Mouse (Mus musculus) heart, adult 2 months (tissue): ENCODE measurements around the gene Zfp523. TPM values are rescaled to one million over a fixed set of nuclear protein-coding genes. Genes with fewer than 3 reads are reported as not detected.

ENCODE experiments used
- DNase-seq, 2 experiments: peaks; one replicate each; pipeline ENCODE4 v3.0.0; 2021
- H3K27ac ChIP-seq: fragments of 200-600 bp; 2 replicates; pipeline ENCODE4 v1.8.1; 2022
- H3K27me3 ChIP-seq: fragments of 200-500 bp; 2 replicates; pipeline ENCODE4 v1.6.1; 2012; ENCODE audit warnings: mild to moderate bottlenecking, low read length, inconsistent platforms, mixed read lengths; ENCODE audit not compliant: control insufficient read depth, insufficient read depth
- H3K36me3 ChIP-seq: fragments of 200-500 bp; 2 replicates; pipeline ENCODE4 v1.6.1; 2012; ENCODE audit warnings: low read length, inconsistent platforms; ENCODE audit not compliant: control insufficient read depth, insufficient read depth
- H3K4me1 ChIP-seq: fragments of 200-500 bp; 2 replicates; pipeline ENCODE4 v1.6.1; 2011; ENCODE audit warnings: low read length; ENCODE audit not compliant: control insufficient read depth, insufficient read depth
- H3K4me3 ChIP-seq: fragments of 200-600 bp; 2 replicates; pipeline ENCODE4 v1.8.1; 2022
- H3K79me2 ChIP-seq: fragments of 200-500 bp; replicated peaks from 2 replicates; pipeline ENCODE4 v1.6.1; 2012; ENCODE audit warnings: mild to moderate bottlenecking, inconsistent platforms, low read length, moderate library complexity, mixed read lengths; ENCODE audit not compliant: control insufficient read depth, insufficient read depth
- H3K9ac ChIP-seq: fragments of 200-500 bp; 2 replicates; pipeline ENCODE4 v1.6.1; 2012; ENCODE audit warnings: low read depth, mild to moderate bottlenecking, control low read depth, inconsistent platforms, low read length, mixed read lengths
- CTCF ChIP-seq: fragments of 200-600 bp; IDR thresholded peaks from 2 replicates; pipeline ENCODE4 v1.8.1; 2022; ENCODE audit warnings: antibody characterized with exemption, mild to moderate bottlenecking, moderate library complexity
- EP300 ChIP-seq: fragments of 200-500 bp; IDR thresholded peaks from 2 replicates; pipeline ENCODE4 v1.6.1; 2011; ENCODE audit warnings: low read depth, low read length, control low read depth; ENCODE audit not compliant: insufficient read depth
- POLR2A ChIP-seq: fragments of 200-500 bp; IDR thresholded peaks from 2 replicates; pipeline ENCODE4 v1.6.1; 2011; ENCODE audit warnings: mild to moderate bottlenecking, low read depth, low read length, control low read depth; ENCODE audit not compliant: insufficient read depth
- WGBS: fragments of 180-500 bp; shearing (Covaris S2); methylation state at CpG from one replicate; pipeline ENCODE4 v1.1.7; 2018; 5-methylcytosine and 5-hydroxymethylcytosine counted together
- intact Hi-C: fragments of 180-260 bp; cut with DNase I; formaldehyde crosslinking; loops from one replicate; pipeline ENCODE4 v1.15.1; 2025
- polyA plus RNA-seq: library from polyadenylated mRNA; depleted of rRNA; stranded (reverse); fragments of >200 nt; gene quantifications from 2 replicates; pipeline ENCODE4 v1.2.3, GENCODE M21; 2012
- total RNA-seq, 2 experiments: library from RNA; stranded (reverse); gene quantifications; 2 replicates each; pipeline ENCODE4 v1.2.3; 2021

The Zfp523 gene
- total and polyA plus RNA-seq, 3 experiments = 12.4 to 30.8 (median 12.5) TPM

DNA sequence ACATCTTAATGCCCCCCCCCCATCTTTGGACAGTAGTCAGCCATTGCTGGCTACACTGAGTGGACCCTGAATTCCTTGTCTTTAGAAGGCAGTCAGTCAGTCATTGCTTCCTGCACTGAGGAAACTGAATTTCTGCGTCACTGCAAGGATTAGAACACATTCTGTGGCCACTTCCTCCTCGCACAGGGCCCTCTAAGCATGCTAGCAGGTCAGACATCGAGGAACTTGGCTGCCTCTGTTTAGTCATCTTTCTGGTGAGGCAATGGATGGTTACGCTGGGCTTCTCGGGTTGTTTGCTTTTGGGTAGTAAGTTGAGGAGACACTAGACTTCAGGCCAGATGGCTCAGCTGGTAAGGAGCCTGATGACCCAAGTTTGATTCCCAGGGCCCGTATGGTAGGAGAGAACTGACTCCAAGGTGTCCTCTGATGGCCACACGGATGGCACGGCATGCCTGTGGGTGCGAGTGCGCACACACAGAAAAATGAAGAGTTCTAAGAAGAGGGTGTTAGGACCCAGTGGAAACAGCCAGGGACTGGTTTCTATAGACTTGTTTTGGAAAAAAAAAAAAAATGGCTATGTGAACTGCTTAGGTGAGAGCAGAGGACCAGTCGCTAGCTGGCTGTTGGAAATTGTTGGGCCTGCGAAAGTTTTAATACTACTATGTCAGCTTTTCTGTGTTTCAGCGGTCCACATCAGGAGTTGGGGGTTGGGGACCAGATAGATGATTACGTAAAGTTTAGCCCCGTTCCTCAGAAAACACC, 4.0 kb downstream of the Zfp523 start:
- H3K27me3 ChIP-seq = no peaks in the 10 kb centered on the region
- 84% methylated on average over 15 of the region's 15 CpGs for WGBS
- H3K36me3 ChIP-seq = no peaks in the 10 kb centered on the region
- TF ChIP-seq CTCF = no peak
- no peak for TF ChIP-seq EP300
- TF ChIP-seq POLR2A = no peak
- H3K9ac ChIP-seq = no peak overlapping the region
- intact Hi-C loops = no loop called here
- no peak for DNase-seq
- peaks cover 10% of the 10 kb centered on the region for H3K4me1 ChIP-seq
- H3K4me3 ChIP-seq = no peak overlapping the region
- H3K79me2 ChIP-seq = no peaks in the 10 kb centered on the region
- peak overlapping the region; percentile 10; the same call in 1 of the 2 replicates for H3K27ac ChIP-seq

DNA sequence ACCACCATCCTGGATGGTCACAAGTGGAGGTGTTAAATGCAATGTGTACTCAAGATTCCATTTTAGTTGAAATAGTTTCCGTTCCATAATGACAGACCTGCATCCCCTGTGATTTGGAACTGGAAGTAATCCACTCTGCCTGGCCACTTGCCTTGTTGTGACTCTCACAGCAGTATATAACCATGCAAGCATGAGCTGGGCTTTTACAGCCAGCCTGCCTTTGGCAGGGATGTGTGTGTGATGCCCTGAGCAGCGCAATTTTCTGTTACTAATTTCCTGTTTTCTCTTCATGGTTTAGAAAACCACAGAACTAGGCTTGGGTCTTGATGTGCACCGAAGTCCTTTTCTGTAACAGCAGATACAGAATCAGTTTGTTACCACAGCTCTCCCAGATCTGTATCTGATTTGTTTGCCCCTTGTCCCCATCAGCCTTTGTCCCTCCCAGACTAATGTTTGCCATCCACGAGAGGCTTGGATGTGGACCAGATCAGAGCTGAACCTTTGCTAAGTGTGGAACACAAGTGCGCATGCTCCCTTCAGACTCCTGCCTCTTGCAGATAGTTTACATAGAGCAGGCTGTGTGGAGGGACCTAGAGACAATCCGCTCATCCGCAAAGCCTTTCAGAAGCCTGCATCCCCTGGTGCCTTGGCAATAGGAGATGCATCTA, 8.2 kb downstream of the Zfp523 start:
- Histone ChIP-seq H3K4me1 (peaks cover 3% of the 10 kb centered on the region), H3K79me2 (no peaks in the 10 kb centered on the region), H3K9ac (no peak overlapping the region), H3K36me3 (no peaks in the 10 kb centered on the region), H3K27ac (no peak overlapping the region), H3K4me3 (no peak overlapping the region), H3K27me3 (no peaks in the 10 kb centered on the region)
- WGBS = 72% methylated on average over 7 of the region's 7 CpGs
- intact Hi-C loops = no loop called here
- DNase-seq = no peak
- TF ChIP-seq POLR2A = no peak
- no peak for TF ChIP-seq CTCF
- TF ChIP-seq EP300 = no peak

DNA sequence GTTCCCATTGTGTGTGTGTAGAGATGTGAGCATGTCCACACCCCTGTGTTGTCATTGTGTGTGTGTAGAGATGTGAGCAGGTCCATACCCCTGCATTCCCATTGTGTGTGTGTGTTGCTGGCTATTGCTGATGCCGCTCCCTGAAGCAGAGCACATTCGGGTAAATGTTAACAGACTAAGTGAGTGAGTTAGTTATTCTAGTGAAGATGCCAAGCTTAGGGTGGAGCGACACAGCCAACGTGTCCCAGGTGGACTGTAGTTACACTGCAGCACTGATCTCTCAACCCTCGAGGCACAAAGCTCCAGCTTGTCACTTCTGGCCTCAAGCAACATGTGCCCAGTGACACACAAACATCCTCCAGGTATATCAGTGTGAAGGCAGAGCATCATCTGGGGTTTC, 11.4 kb downstream of the Zfp523 start:
- Histone ChIP-seq H3K27ac (no peak overlapping the region), H3K4me3 (no peak overlapping the region)
- WGBS = 89% methylated on average over 5 of the region's 5 CpGs

DNA sequence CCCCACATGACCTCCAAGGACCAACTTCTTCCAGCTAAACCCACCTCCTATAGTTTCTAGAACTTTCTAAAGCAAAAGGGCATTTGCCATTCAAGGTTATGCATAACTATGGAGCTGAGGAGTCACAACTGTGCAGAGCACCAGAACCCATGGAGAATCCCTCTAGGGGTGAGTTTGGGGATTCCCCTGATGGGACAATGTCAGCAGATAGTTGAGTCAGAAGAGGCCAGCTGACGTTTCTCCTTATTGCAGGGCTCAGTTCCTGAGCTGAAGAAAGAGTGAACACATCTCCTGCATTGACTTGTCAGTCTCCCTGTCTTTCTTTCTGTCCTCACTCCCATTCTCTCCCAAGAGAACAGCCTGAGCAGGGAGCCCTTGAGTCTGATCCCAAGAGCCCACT, 15.8 kb downstream of the Zfp523 start:
- intact Hi-C loops = no loop called here
- TF ChIP-seq POLR2A (no peak), EP300 (no peak), CTCF (no peak)
- no peaks in the 10 kb centered on the region for H3K4me1 ChIP-seq
- no peak for DNase-seq
- H3K27ac ChIP-seq = no peak overlapping the region
- H3K27me3 ChIP-seq = no peaks in the 10 kb centered on the region
- no peaks in the 10 kb centered on the region for H3K36me3 ChIP-seq
- 36% methylated on average over 1 of the region's 1 CpGs for WGBS
- no peak overlapping the region for H3K9ac ChIP-seq
- H3K4me3 ChIP-seq = no peak overlapping the region
- no peaks in the 10 kb centered on the region for H3K79me2 ChIP-seq

More for the DNA sequence above, 11.4 kb downstream of the Zfp523 start:
- TF ChIP-seq EP300 (no peak), CTCF (no peak), POLR2A (no peak)
- Histone ChIP-seq H3K27me3 (no peaks in the 10 kb centered on the region), H3K4me1 (no peaks in the 10 kb centered on the region), H3K36me3 (no peaks in the 10 kb centered on the region), H3K79me2 (no peaks in the 10 kb centered on the region), H3K9ac (no peak overlapping the region)
- intact Hi-C loops = no loop called here
- no peak for DNase-seq

DNA sequence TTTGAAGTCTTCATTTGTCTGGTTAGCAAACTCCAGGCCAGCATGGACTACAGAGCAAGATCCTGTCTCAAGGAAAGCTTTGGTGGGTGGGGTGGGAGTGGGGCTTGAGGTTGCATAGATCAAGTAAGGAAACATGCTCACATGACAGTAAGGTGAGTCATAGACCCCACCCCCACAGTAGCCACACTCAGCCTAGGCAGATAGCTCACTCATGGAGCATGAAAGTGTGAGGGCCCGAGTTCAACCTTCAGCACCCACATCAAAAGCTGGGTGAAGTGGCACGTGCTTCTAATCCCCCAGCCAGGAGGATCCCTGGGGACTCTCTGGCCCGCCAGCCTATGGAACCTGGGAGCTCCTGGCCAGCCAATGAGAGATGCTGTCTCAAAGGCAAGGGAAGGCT, 16.6 kb downstream of the Zfp523 start:
- no peak for DNase-seq
- H3K9ac ChIP-seq = no peak overlapping the region
- H3K4me3 ChIP-seq = no peak overlapping the region
- H3K36me3 ChIP-seq = no peaks in the 10 kb centered on the region
- no peaks in the 10 kb centered on the region for H3K79me2 ChIP-seq
- WGBS = 75% methylated on average over 3 of the region's 3 CpGs
- no peak overlapping the region for H3K27ac ChIP-seq
- H3K4me1 ChIP-seq = no peaks in the 10 kb centered on the region
- intact Hi-C loops = no loop called here
- no peaks in the 10 kb centered on the region for H3K27me3 ChIP-seq
- no peak for TF ChIP-seq CTCF
- no peak for TF ChIP-seq EP300
- TF ChIP-seq POLR2A = no peak

DNA sequence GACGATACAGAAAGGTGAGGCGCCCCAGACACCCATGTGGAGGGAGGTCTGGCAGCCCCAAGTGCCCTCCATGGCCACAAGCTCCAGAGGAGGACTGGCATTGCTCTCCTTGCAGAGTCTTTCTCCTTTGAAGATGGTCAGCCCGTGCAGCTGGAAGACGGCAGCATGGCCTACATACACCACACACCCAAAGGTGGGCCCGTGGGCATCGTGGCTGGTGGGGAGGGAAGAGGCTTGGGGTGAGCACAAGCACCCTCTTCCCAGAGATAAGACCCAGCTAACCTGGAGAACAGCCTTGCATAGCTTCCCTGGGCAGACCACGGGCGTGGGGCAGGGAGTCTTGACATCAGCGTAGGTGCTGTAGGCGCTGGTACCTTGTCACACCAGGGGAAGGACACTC, 18.1 kb downstream of the Zfp523 start:
- 95% methylated on average over 10 of the region's 10 CpGs for WGBS
- TF ChIP-seq EP300 (no peak), POLR2A (no peak), CTCF (no peak)
- intact Hi-C loops = no loop called here

More for the DNA sequence above, 18.1 kb downstream of the Zfp523 start:
- Histone ChIP-seq H3K4me3 (no peak overlapping the region), H3K27ac (no peak overlapping the region), H3K27me3 (no peaks in the 10 kb centered on the region), H3K9ac (no peak overlapping the region), H3K36me3 (no peaks in the 10 kb centered on the region), H3K79me2 (no peaks in the 10 kb centered on the region), H3K4me1 (no peaks in the 10 kb centered on the region)
- DNase-seq = no peak
